Mouse (Mus musculus) forelimb bud, embryonic 11.5 days (tissue): ENCODE results near the gene Gm10037.
"Not testable (repeated sequence)": the region's sequence is repeated elsewhere in the genome, so short reads cannot be mapped to it uniquely, and the experiment has no call there.

Experiments used
- DNase-seq: peaks from one replicate; pipeline ENCODE4 v3.0.0-alpha.2; 2012; ENCODE audit warnings: low read depth, low spot score

The Gm10037 gene

GRCm38 (mm10) chr13:67830911-67831336 is at the start of gene Gm10037:
Gene Gm10037 (plus strand): TSS chr13:67831106.
- peak; percentile 51 for DNase-seq

- DNase-seq: no peak
Measured at GRCm38 (mm10) chr13:67791921-67792455, 38.9 kb upstream of the Gm10037 start.

- DNase-seq: no peak
Measured at GRCm38 (mm10) chr13:67798618-67799017, 32.3 kb upstream of the Gm10037 start.

- DNase-seq: not testable (repeated sequence)
Measured at GRCm38 (mm10) chr13:67799151-67799550, 31.8 kb upstream of the Gm10037 start.

- DNase-seq: no peak
Measured at GRCm38 (mm10) chr13:67811651-67812210, 19.2 kb upstream of the Gm10037 start.

- DNase-seq: no peak
Measured at GRCm38 (mm10) chr13:67812961-67813709, 17.8 kb upstream of the Gm10037 start.

- peak; percentile 77 for DNase-seq
Measured at GRCm38 (mm10) chr13:67813710-67814660, 16.9 kb upstream of the Gm10037 start, which contains the start of gene Zfp273. Gene Zfp273 (plus strand): TSS chr13:67813740.

GRCm38 (mm10) chr13:67818636-67819035 is 12.3 kb upstream of the Gm10037 start:
- no peak for DNase-seq

- DNase-seq: not testable (repeated sequence)
Measured at GRCm38 (mm10) chr13:67833137-67833536, 2.2 kb downstream of the Gm10037 start.

- DNase-seq: no peak
Measured at GRCm38 (mm10) chr13:67843775-67844118, 12.8 kb downstream of the Gm10037 start.

- peak; percentile 64 for DNase-seq
Measured at GRCm38 (mm10) chr13:67844119-67844852, 13.4 kb downstream of the Gm10037 start.

GRCm38 (mm10) chr13:67844853-67845194 is 13.9 kb downstream of the Gm10037 start:
- DNase-seq: no peak

GRCm38 (mm10) chr13:67850361-67850760 is 19.5 kb downstream of the Gm10037 start:
- no peak for DNase-seq

GRCm38 (mm10) chr13:67853130-67853529 is 22.2 kb downstream of the Gm10037 start:
- no peak for DNase-seq

GRCm38 (mm10) chr13:67853983-67854382 is 23.1 kb downstream of the Gm10037 start:
- no peak for DNase-seq

GRCm38 (mm10) chr13:67857317-67857716 is 26.4 kb downstream of the Gm10037 start:
- no peak for DNase-seq

GRCm38 (mm10) chr13:67862508-67862907 is 31.6 kb downstream of the Gm10037 start:
- no peak for DNase-seq

- no peak for DNase-seq
Measured at GRCm38 (mm10) chr13:67863026-67863425, 32.1 kb downstream of the Gm10037 start, which contains the start of gene BC048507. Gene BC048507 (plus strand): TSS chr13:67863326.

- peak; percentile 41 for DNase-seq
Measured at GRCm38 (mm10) chr13:67864764-67865350, 34.0 kb downstream of the Gm10037 start.

GRCm38 (mm10) chr13:67867899-67868298 is 37.0 kb downstream of the Gm10037 start:
- no peak for DNase-seq
